Mouse (Mus musculus): ENCODE data around the gene Mmp11. TPM values are rescaled to one million over a fixed set of nuclear protein-coding genes. Genes with fewer than 3 reads are reported as not detected.
"Not testable (repeated sequence)": the region's sequence is repeated elsewhere in the genome, so short reads cannot be mapped to it uniquely, and the experiment has no call there.

Gene Mmp11
- polyA plus RNA-seq, 1 experiment: 0.72 TPM

- Histone ChIP-seq H3K4me1 (ENCODE audit: control insufficient read depth, insufficient read depth, low read length) (peaks cover 7% of the 10 kb centered on the region; the same call in 1 of the 2 replicates), H3K27ac (ENCODE audit: insufficient read depth, low read depth, low read length) (no peak overlapping the region), H3K4me3 (ENCODE audit: insufficient read depth, low read length) (no peak overlapping the region)
- TF ChIP-seq CTCF (IDR thresholded peaks at IDR 0.05; ENCODE audit: low read depth, low read length) (no peak), POLR2A (IDR thresholded peaks at IDR 0.05; ENCODE audit: borderline replicate concordance, low read depth, low read length) (no peak)
These were observed 37.5 kb downstream of the Mmp11 start for GRCm38 (mm10) chr10:75898846-75899245.

GRCm38 (mm10) chr10:75898039-75898564, 38.2 kb downstream of the Mmp11 start:
- Histone ChIP-seq H3K27ac (ENCODE audit: insufficient read depth, low read depth, low read length) (no peak overlapping the region), H3K4me3 (ENCODE audit: insufficient read depth, low read length) (no peak overlapping the region), H3K4me1 (ENCODE audit: control insufficient read depth, insufficient read depth, low read length) (peaks cover 7% of the 10 kb centered on the region; the same call in 1 of the 2 replicates)
- TF ChIP-seq POLR2A (IDR thresholded peaks at IDR 0.05; ENCODE audit: borderline replicate concordance, low read depth, low read length) (no peak), CTCF (IDR thresholded peaks at IDR 0.05; ENCODE audit: low read depth, low read length) (no peak)

- no peak overlapping the region for H3K4me3 ChIP-seq (ENCODE audit: insufficient read depth, low read length)
- H3K4me1 ChIP-seq (ENCODE audit: control insufficient read depth, insufficient read depth, low read length): peaks cover 7% of the 10 kb centered on the region; the same call in 1 of the 2 replicates
- no peak overlapping the region for H3K27ac ChIP-seq (ENCODE audit: insufficient read depth, low read depth, low read length)
- peak; percentile 72 for TF ChIP-seq CTCF (IDR thresholded peaks at IDR 0.05; ENCODE audit: low read depth, low read length)
- no peak for TF ChIP-seq POLR2A (IDR thresholded peaks at IDR 0.05; ENCODE audit: borderline replicate concordance, low read depth, low read length)
These were observed 38.9 kb downstream of the Mmp11 start for GRCm38 (mm10) chr10:75897373-75897772.

GRCm38 (mm10) chr10:75896208-75896607, 40.1 kb downstream of the Mmp11 start:
- no peak overlapping the region for H3K27ac ChIP-seq (ENCODE audit: insufficient read depth, low read depth, low read length)
- H3K4me3 ChIP-seq (ENCODE audit: insufficient read depth, low read length): no peak overlapping the region
- TF ChIP-seq POLR2A (IDR thresholded peaks at IDR 0.05; ENCODE audit: borderline replicate concordance, low read depth, low read length): no peak
- peaks cover 7% of the 10 kb centered on the region; the same call in 1 of the 2 replicates for H3K4me1 ChIP-seq (ENCODE audit: control insufficient read depth, insufficient read depth, low read length)

- Histone ChIP-seq H3K4me1 (ENCODE audit: control insufficient read depth, insufficient read depth, low read length) (peaks cover 7% of the 10 kb centered on the region; the same call in 1 of the 2 replicates), H3K4me3 (ENCODE audit: insufficient read depth, low read length) (no peak overlapping the region), H3K27ac (ENCODE audit: insufficient read depth, low read depth, low read length) (no peak overlapping the region)
- TF ChIP-seq POLR2A (IDR thresholded peaks at IDR 0.05; ENCODE audit: borderline replicate concordance, low read depth, low read length) (no peak), CTCF (IDR thresholded peaks at IDR 0.05; ENCODE audit: low read depth, low read length) (no peak)
These were observed 40.6 kb downstream of the Mmp11 start for GRCm38 (mm10) chr10:75895730-75896129.

GRCm38 (mm10) chr10:75894601-75895000, 41.7 kb downstream of the Mmp11 start:
- TF ChIP-seq CTCF (IDR thresholded peaks at IDR 0.05; ENCODE audit: low read depth, low read length) (no peak), POLR2A (IDR thresholded peaks at IDR 0.05; ENCODE audit: borderline replicate concordance, low read depth, low read length) (no peak)
- Histone ChIP-seq H3K27ac (ENCODE audit: insufficient read depth, low read depth, low read length) (no peak overlapping the region), H3K4me3 (ENCODE audit: insufficient read depth, low read length) (no peak overlapping the region), H3K4me1 (ENCODE audit: control insufficient read depth, insufficient read depth, low read length) (peaks cover 7% of the 10 kb centered on the region; the same call in 1 of the 2 replicates)

GRCm38 (mm10) chr10:75893089-75893750, 43.1 kb downstream of the Mmp11 start, which contains the start of gene Derl3:
Gene Derl3, plus strand, starts transcription at chr10:75893413.
- peak within 1 kb of the TSS; percentile 58 for H3K4me3 ChIP-seq (ENCODE audit: insufficient read depth, low read length)
- TF ChIP-seq CTCF (IDR thresholded peaks at IDR 0.05; ENCODE audit: low read depth, low read length) (no peak), POLR2A (IDR thresholded peaks at IDR 0.05; ENCODE audit: borderline replicate concordance, low read depth, low read length) (no peak)
- H3K4me1 ChIP-seq (ENCODE audit: control insufficient read depth, insufficient read depth, low read length): no peaks in the 10 kb centered on the region; the same call in 1 of the 2 replicates
- H3K27ac ChIP-seq (ENCODE audit: insufficient read depth, low read depth, low read length): no peak within 1 kb of the TSS

GRCm38 (mm10) chr10:75889406-75890153, 46.7 kb downstream of the Mmp11 start:
- Histone ChIP-seq H3K27ac (ENCODE audit: insufficient read depth, low read depth, low read length) (no peak overlapping the region), H3K4me1 (ENCODE audit: control insufficient read depth, insufficient read depth, low read length) (peaks cover 2% of the 10 kb centered on the region; the same call in 1 of the 2 replicates), H3K4me3 (ENCODE audit: insufficient read depth, low read length) (no peak overlapping the region)
- no peak for TF ChIP-seq CTCF (IDR thresholded peaks at IDR 0.05; ENCODE audit: low read depth, low read length)

GRCm38 (mm10) chr10:75887504-75887903, 48.8 kb downstream of the Mmp11 start:
- not testable (repeated sequence) for H3K4me1 ChIP-seq (ENCODE audit: control insufficient read depth, insufficient read depth, low read length); H3K27ac ChIP-seq (ENCODE audit: insufficient read depth, low read depth, low read length); H3K4me3 ChIP-seq (ENCODE audit: insufficient read depth, low read length)

GRCm38 (mm10) chr10:75884742-75885141, 51.6 kb downstream of the Mmp11 start:
- no peak overlapping the region for H3K27ac ChIP-seq (ENCODE audit: insufficient read depth, low read depth, low read length)
- no peak for TF ChIP-seq POLR2A (IDR thresholded peaks at IDR 0.05; ENCODE audit: borderline replicate concordance, low read depth, low read length)
- TF ChIP-seq CTCF (IDR thresholded peaks at IDR 0.05; ENCODE audit: low read depth, low read length): no peak
- no peak overlapping the region for H3K4me3 ChIP-seq (ENCODE audit: insufficient read depth, low read length)
- H3K4me1 ChIP-seq (ENCODE audit: control insufficient read depth, insufficient read depth, low read length): peaks cover 2% of the 10 kb centered on the region; the same call in 1 of the 2 replicates

All from bone marrow macrophage, adult 2 months (primary cell).